Mouse (Mus musculus) Patski (cell line): ENCODE results near the gene Lrrc4c. TPM values are rescaled to one million over a fixed set of nuclear protein-coding genes. Genes with fewer than 3 reads are reported as not detected.

Source experiments
- ATAC-seq: fragments of 100-300 bp; one replicate; pipeline ENCODE4 v1.8.0; 2021
- CTCF ChIA-PET: fragments of 350-600 bp; sonication (Branson Sonifier 250); formaldehyde crosslinking; loops from one replicate; lab custom pipeline; 2022; ENCODE audit warnings: inconsistent platforms; lab: Charles Lee
- POLR2A ChIA-PET: fragments of 350-600 bp; sonication (Branson Sonifier 250); formaldehyde crosslinking; loops from one replicate; lab custom pipeline; 2022; ENCODE audit warnings: antibody characterized with exemption, inconsistent platforms; lab: Charles Lee
- DNase-seq: peaks from one replicate; pipeline ENCODE4 v3.0.0-alpha.2; 2011; ENCODE audit warnings: low read depth, low spot score
- H3K27me3 ChIP-seq: fragments of 371-371 bp; one replicate; pipeline ENCODE4 v1.5.1; 2021
- CTCF ChIP-seq: fragments of 100-300 bp; IDR thresholded peaks from one replicate; pipeline ENCODE4 v1.5.1; 2021
- in situ Hi-C: fragments of 300-500 bp; cut with MboI; formaldehyde crosslinking; loops from 3 replicates; pipeline ENCODE4 v1.11.1; 2018; ENCODE audit warnings: low pct_unique_long_range_greater_than_20kb, mixed read lengths
- polyA plus RNA-seq: library from polyadenylated mRNA; unstranded; gene quantifications from one replicate; pipeline ENCODE4 v1.2.3, GENCODE M21; 2021

Gene Lrrc4c
- polyA plus RNA-seq, 1 experiment from 2014 or later, result not detected

GRCm38 (mm10) chr2:97414416-97415362 lies 1096.7 kb downstream of the Lrrc4c start:
- in situ Hi-C loops, result no loop called here
- POLR2A ChIA-PET, result no interaction called here
- CTCF ChIA-PET, result no interaction called here

DNA sequence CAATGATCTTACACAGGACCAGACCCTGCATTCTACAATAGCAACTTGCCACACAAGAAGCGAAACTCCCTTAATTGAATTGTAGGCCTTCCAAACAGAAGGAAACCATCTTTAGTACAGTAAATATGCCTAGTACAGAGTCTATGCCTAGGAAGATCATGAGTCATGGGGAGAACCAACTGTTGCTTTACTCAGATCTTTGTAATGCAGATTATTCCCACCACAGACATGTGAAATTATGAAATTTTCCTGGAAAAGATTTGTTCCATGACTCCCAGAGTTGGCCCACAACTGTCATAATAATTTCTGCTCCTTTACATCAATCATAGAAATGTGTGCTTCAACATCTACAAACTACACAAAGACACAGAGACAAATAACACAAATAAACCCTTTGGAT lies 1116.2 kb downstream of the Lrrc4c start:
- ChIA-PET POLR2A (no interaction called here), CTCF (no interaction called here)
- DNase-seq (no peak), ATAC-seq (no peak)
- H3K27me3 ChIP-seq, result no peaks in the 10 kb centered on the region
- in situ Hi-C loops, result no loop called here
- TF ChIP-seq CTCF, result no peak

More at GRCm38 (mm10) chr2:97414416-97415362, 1096.7 kb downstream of the Lrrc4c start:
- no peaks in the 10 kb centered on the region for H3K27me3 ChIP-seq
- DNase-seq (no peak), ATAC-seq (no peak)
- TF ChIP-seq CTCF, result no peak

DNA sequence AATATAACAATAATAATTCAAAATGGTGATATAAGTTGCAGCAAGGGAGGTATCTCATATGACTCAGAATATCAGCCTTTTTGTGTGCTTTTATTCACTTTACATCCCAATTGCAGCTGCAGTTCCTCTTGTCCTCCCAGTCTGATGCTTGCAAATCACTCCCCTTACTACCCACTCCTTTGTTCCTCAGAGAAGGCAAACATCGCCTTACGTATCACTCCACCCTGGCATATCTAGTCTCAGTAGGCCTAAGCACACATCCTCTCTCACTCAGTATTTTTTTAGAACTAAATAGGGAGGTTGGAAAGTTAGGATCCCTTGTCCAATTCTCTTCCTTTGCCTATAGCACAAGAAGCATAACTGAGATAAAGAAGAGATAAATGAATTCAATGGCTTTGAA lies 1117.6 kb downstream of the Lrrc4c start:
- in situ Hi-C loops, result no loop called here
- no peak for DNase-seq
- ChIA-PET CTCF (no interaction called here), POLR2A (no interaction called here)
- no peak for TF ChIP-seq CTCF
- no peak for ATAC-seq
- H3K27me3 ChIP-seq, result no peaks in the 10 kb centered on the region

GRCm38 (mm10) chr2:97437767-97438166 lies 1119.8 kb downstream of the Lrrc4c start:
- CTCF ChIA-PET, result no interaction called here
- no peak for TF ChIP-seq CTCF
- POLR2A ChIA-PET, result no interaction called here
- no peak for DNase-seq
- no peak for ATAC-seq
- in situ Hi-C loops, result no loop called here
- no peaks in the 10 kb centered on the region for H3K27me3 ChIP-seq

DNA sequence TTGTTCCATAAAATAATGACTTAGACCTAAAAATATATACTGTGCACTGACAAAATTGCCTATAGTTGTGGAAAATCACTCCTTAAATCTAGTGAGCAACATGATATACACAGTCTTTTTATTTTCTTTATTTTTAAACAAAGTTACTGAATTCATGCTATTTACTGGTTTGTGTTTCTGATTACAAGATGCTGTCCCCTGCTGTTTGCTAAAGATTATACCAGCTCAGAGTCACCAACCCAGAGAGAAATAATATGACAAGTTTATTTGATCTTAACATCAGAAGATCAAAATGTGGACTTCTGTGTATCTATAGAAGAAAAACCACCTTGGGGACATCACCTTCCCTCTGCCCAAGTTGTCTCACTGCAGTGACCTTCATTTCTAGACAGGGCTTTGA lies 1145.6 kb downstream of the Lrrc4c start:
- ChIA-PET POLR2A (no interaction called here), CTCF (no interaction called here)
- ATAC-seq, result no peak
- in situ Hi-C loops, result no loop called here
- peaks cover 5% of the 10 kb centered on the region for H3K27me3 ChIP-seq
- DNase-seq, result no peak
- TF ChIP-seq CTCF, result no peak

- CTCF ChIA-PET, result no interaction called here
- POLR2A ChIA-PET, result no interaction called here
- in situ Hi-C loops, result no loop called here
- TF ChIP-seq CTCF, result peak; percentile 88
- DNase-seq (peak; percentile 4), ATAC-seq (peak; percentile 90)
- peaks cover 8% of the 10 kb centered on the region for H3K27me3 ChIP-seq
Observed at GRCm38 (mm10) chr2:97466243-97466793, 1148.3 kb downstream of the Lrrc4c start.

GRCm38 (mm10) chr2:97467031-97467549 lies 1149.1 kb downstream of the Lrrc4c start:
- POLR2A ChIA-PET, result no interaction called here
- in situ Hi-C loops, result no loop called here
- ATAC-seq (no peak), DNase-seq (no peak)
- H3K27me3 ChIP-seq, result peaks cover 8% of the 10 kb centered on the region
- no peak for TF ChIP-seq CTCF
- CTCF ChIA-PET, result no interaction called here

DNA sequence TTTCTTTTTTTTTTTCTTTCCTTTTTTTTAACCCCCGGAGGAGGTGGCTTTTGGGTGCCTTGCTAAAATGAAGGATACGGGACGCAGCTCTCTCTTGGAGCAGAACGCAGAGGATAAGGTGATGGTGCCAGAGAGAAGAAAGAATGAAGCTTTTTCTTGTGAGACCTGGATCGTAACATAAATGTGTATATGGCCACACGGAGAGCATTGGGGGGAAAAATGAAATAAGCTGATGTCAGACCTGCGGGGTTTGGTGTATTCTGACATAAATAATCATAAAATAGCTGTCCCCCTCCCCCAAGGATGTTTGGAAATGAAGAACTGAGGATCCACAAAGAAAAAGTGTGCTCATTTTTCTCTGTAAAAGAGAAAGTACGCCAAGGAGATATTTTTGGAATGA lies 1149.7 kb downstream of the Lrrc4c start:
- DNase-seq, result no peak
- ChIA-PET POLR2A (no interaction called here), CTCF (no interaction called here)
- in situ Hi-C loops, result no loop called here
- H3K27me3 ChIP-seq, result peaks cover 8% of the 10 kb centered on the region
- ATAC-seq, result no peak
- no peak for TF ChIP-seq CTCF

DNA sequence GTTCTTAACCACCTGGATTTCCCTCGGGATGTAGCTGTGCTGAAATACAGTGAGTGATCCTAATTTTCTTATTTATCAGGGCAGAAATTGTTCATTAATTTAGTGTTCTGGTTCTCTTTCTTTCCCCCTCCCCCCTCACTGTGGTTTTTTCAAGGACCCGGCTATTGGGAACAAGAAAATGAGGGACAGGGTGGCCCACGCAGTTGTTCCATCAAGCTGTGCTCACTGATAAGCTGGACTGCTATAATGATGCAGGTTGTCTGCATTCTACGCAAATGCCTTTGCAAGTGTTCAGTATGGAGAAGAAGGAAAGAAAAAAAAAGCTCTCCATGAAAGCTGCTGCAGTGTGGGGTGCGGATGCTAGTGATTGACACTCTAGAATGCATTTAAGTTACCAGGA lies 1150.4 kb downstream of the Lrrc4c start:
- ChIA-PET POLR2A (no interaction called here), CTCF (no interaction called here)
- DNase-seq (no peak), ATAC-seq (no peak)
- in situ Hi-C loops, result no loop called here
- no peak for TF ChIP-seq CTCF
- peaks cover 8% of the 10 kb centered on the region for H3K27me3 ChIP-seq

DNA sequence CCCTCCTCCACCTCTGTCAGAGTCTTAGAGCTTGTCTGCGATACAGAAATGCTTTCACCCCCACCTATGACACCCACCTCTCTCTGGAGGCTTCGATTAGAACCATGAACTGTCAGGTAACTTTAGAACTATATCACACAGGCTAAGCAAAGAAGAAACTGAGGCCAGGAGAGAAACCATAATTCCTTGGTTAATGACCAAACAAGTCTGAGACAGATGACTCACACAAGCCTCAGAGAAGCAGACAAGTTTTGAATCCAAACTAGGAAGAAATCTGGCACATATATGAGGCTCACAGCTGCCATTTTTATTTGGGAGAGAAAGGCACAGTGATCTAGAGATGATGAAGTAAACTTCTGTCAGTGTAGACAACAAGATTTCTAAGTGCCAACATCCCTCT lies 1151.4 kb downstream of the Lrrc4c start:
- DNase-seq, result no peak
- POLR2A ChIA-PET, result no interaction called here
- CTCF ChIA-PET, result no interaction called here
- in situ Hi-C loops, result no loop called here
- no peak for TF ChIP-seq CTCF
- H3K27me3 ChIP-seq, result peaks cover 8% of the 10 kb centered on the region
- no peak for ATAC-seq
